Mouse (Mus musculus) stomach, embryonic 15.5 days (tissue): ENCODE data around the gene Ly9. TPM values are rescaled to one million over a fixed set of nuclear protein-coding genes. Genes with fewer than 3 reads are reported as not detected.

Experiments
- ATAC-seq: fragments of 200-750 bp; cut with Nextera tagmentation; 2 replicates; pipeline ENCODE4 v1.8.0; 2017; ENCODE audit warnings: low read depth, moderate number of reproducible peaks, moderate TSS enrichment; ENCODE audit not compliant: insufficient read depth, low FRiP score
- H3K27ac ChIP-seq: fragments of 300-500 bp; sonication (generic); 2 replicates; pipeline ENCODE4 v1.5.1; 2015; ENCODE audit warnings: mild to moderate bottlenecking, inconsistent platforms
- H3K27me3 ChIP-seq: fragments of 300-500 bp; sonication (generic); replicated peaks from 2 replicates; pipeline ENCODE4 v1.6.1; 2015; ENCODE audit warnings: inconsistent platforms
- H3K36me3 ChIP-seq: fragments of 300-500 bp; sonication (generic); 2 replicates; pipeline ENCODE4 v1.6.1; 2015; ENCODE audit warnings: inconsistent platforms
- H3K4me1 ChIP-seq: fragments of 300-500 bp; sonication (generic); 2 replicates; pipeline ENCODE4 v1.6.1; 2015; ENCODE audit warnings: inconsistent platforms
- H3K4me2 ChIP-seq: fragments of 300-500 bp; sonication (generic); 2 replicates; pipeline ENCODE4 v1.6.1; 2015; ENCODE audit warnings: mild to moderate bottlenecking, inconsistent platforms
- H3K4me3 ChIP-seq: fragments of 300-500 bp; sonication (generic); replicated peaks from 2 replicates; pipeline ENCODE4 v1.5.1; 2015; ENCODE audit warnings: inconsistent platforms
- H3K9ac ChIP-seq: fragments of 300-500 bp; sonication (generic); 2 replicates; pipeline ENCODE4 v1.6.1; 2015; ENCODE audit warnings: inconsistent platforms
- H3K9me3 ChIP-seq: fragments of 300-500 bp; sonication (generic); 2 replicates; pipeline ENCODE4 v1.6.1; 2016; ENCODE audit warnings: inconsistent platforms
- WGBS: fragments of 180-500 bp; shearing (Covaris S2); methylation state at CpG from one replicate; pipeline ENCODE4 v1.1.7; 2015; 5-methylcytosine and 5-hydroxymethylcytosine counted together
- polyA plus RNA-seq: library from polyadenylated mRNA; unstranded; fragments of >200 nt; fragmentation: Nextera tagmentation; extraction: Ambion mirVana; gene quantifications from 2 replicates; pipeline ENCODE4 v1.2.1, GENCODE M21; 2015

Gene Ly9
- polyA plus RNA-seq, 1 experiment from 2014 or later, result 0.76 TPM

GRCm38 (mm10) chr1:171629168-171629567 is 22.0 kb upstream of the Ly9 start:
- no peak overlapping the region for H3K27ac ChIP-seq
- H3K9ac ChIP-seq, result no peak overlapping the region
- WGBS, result 64% methylated on average over 6 of the region's 6 CpGs
- no peak overlapping the region for H3K4me2 ChIP-seq
- H3K4me3 ChIP-seq, result no peak overlapping the region
- no peaks in the 10 kb centered on the region for H3K9me3 ChIP-seq
- no peaks in the 10 kb centered on the region for H3K36me3 ChIP-seq
- ATAC-seq, result no peak
- H3K4me1 ChIP-seq, result no peaks in the 10 kb centered on the region
- no peaks in the 10 kb centered on the region for H3K27me3 ChIP-seq

- no peak overlapping the region for H3K27ac ChIP-seq
- 72% methylated on average over 3 of the region's 3 CpGs for WGBS
- no peak overlapping the region for H3K4me2 ChIP-seq
- no peak overlapping the region for H3K9ac ChIP-seq
- ATAC-seq, result no peak
- H3K36me3 ChIP-seq, result no peaks in the 10 kb centered on the region
- no peaks in the 10 kb centered on the region for H3K27me3 ChIP-seq
- H3K4me1 ChIP-seq, result no peaks in the 10 kb centered on the region
- H3K9me3 ChIP-seq, result no peaks in the 10 kb centered on the region
- H3K4me3 ChIP-seq, result no peak overlapping the region
Measured at GRCm38 (mm10) chr1:171627801-171628200, 20.6 kb upstream of the Ly9 start.

- WGBS, result 89% methylated on average over 6 of the region's 6 CpGs
- H3K4me2 ChIP-seq, result no peak overlapping the region
- no peak overlapping the region for H3K27ac ChIP-seq
- ATAC-seq, result no peak
- no peaks in the 10 kb centered on the region for H3K9me3 ChIP-seq
- no peak overlapping the region for H3K9ac ChIP-seq
- H3K4me1 ChIP-seq, result no peaks in the 10 kb centered on the region
- H3K36me3 ChIP-seq, result no peaks in the 10 kb centered on the region
- no peak overlapping the region for H3K4me3 ChIP-seq
- H3K27me3 ChIP-seq, result no peaks in the 10 kb centered on the region
Measured at GRCm38 (mm10) chr1:171620091-171620490, 12.9 kb upstream of the Ly9 start.

GRCm38 (mm10) chr1:171619645-171620044 is 12.4 kb upstream of the Ly9 start:
- no peak for ATAC-seq
- Histone ChIP-seq H3K4me3 (no peak overlapping the region), H3K27me3 (no peaks in the 10 kb centered on the region), H3K27ac (no peak overlapping the region), H3K9me3 (no peaks in the 10 kb centered on the region), H3K4me2 (no peak overlapping the region), H3K9ac (no peak overlapping the region), H3K36me3 (no peaks in the 10 kb centered on the region), H3K4me1 (no peaks in the 10 kb centered on the region)
- WGBS, result 86% methylated on average over 3 of the region's 3 CpGs

GRCm38 (mm10) chr1:171619001-171619400 is 11.8 kb upstream of the Ly9 start:
- no peaks in the 10 kb centered on the region for H3K4me1 ChIP-seq
- WGBS, result 76% methylated on average over 8 of the region's 8 CpGs
- H3K9ac ChIP-seq, result no peak overlapping the region
- no peaks in the 10 kb centered on the region for H3K36me3 ChIP-seq
- H3K4me2 ChIP-seq, result no peak overlapping the region
- H3K9me3 ChIP-seq, result no peaks in the 10 kb centered on the region
- no peak overlapping the region for H3K4me3 ChIP-seq
- no peak for ATAC-seq
- H3K27me3 ChIP-seq, result no peaks in the 10 kb centered on the region
- H3K27ac ChIP-seq, result no peak overlapping the region

- WGBS, result 77% methylated on average over 11 of the region's 11 CpGs
- no peak overlapping the region for H3K4me3 ChIP-seq
- ATAC-seq, result no peak
Measured at GRCm38 (mm10) chr1:171616881-171617515, 9.8 kb upstream of the Ly9 start.

GRCm38 (mm10) chr1:171613962-171614361 is 6.8 kb upstream of the Ly9 start:
- ATAC-seq, result no peak
- Histone ChIP-seq H3K27me3 (no peaks in the 10 kb centered on the region), H3K36me3 (no peaks in the 10 kb centered on the region), H3K4me2 (no peak overlapping the region), H3K4me3 (no peak overlapping the region), H3K27ac (no peak overlapping the region), H3K9ac (no peak overlapping the region), H3K9me3 (no peaks in the 10 kb centered on the region), H3K4me1 (no peaks in the 10 kb centered on the region)
- 25% methylated on average over 2 of the region's 2 CpGs for WGBS

More at GRCm38 (mm10) chr1:171616881-171617515, 9.8 kb upstream of the Ly9 start:
- H3K27me3 ChIP-seq, result no peaks in the 10 kb centered on the region
- no peak overlapping the region for H3K4me2 ChIP-seq
- H3K9ac ChIP-seq, result no peak overlapping the region
- H3K4me1 ChIP-seq, result no peaks in the 10 kb centered on the region
- no peak overlapping the region for H3K27ac ChIP-seq
- H3K9me3 ChIP-seq, result no peaks in the 10 kb centered on the region
- H3K36me3 ChIP-seq, result no peaks in the 10 kb centered on the region

GRCm38 (mm10) chr1:171610781-171611180 is 3.6 kb upstream of the Ly9 start:
- H3K9ac ChIP-seq, result no peak overlapping the region
- no peaks in the 10 kb centered on the region for H3K9me3 ChIP-seq
- H3K36me3 ChIP-seq, result no peaks in the 10 kb centered on the region
- 22% methylated on average over 1 of the region's 1 CpGs for WGBS
- H3K4me2 ChIP-seq, result no peak overlapping the region
- no peak overlapping the region for H3K4me3 ChIP-seq
- ATAC-seq, result no peak
- H3K27ac ChIP-seq, result no peak overlapping the region
- H3K27me3 ChIP-seq, result no peaks in the 10 kb centered on the region
- H3K4me1 ChIP-seq, result no peaks in the 10 kb centered on the region

- ATAC-seq, result no peak
- no peak overlapping the region for H3K27ac ChIP-seq
- no peak overlapping the region for H3K9ac ChIP-seq
- no peak overlapping the region for H3K4me2 ChIP-seq
- no peaks in the 10 kb centered on the region for H3K9me3 ChIP-seq
- H3K27me3 ChIP-seq, result no peaks in the 10 kb centered on the region
- 90% methylated on average over 2 of the region's 2 CpGs for WGBS
- H3K4me3 ChIP-seq, result no peak overlapping the region
- H3K36me3 ChIP-seq, result no peaks in the 10 kb centered on the region
- H3K4me1 ChIP-seq, result no peaks in the 10 kb centered on the region
Measured at GRCm38 (mm10) chr1:171610026-171610425, 2.8 kb upstream of the Ly9 start.

GRCm38 (mm10) chr1:171606656-171607055 is 554 bp downstream of the Ly9 start:
- no peak for ATAC-seq
- Histone ChIP-seq H3K27ac (no peak overlapping the region), H3K4me3 (no peak overlapping the region), H3K9me3 (no peaks in the 10 kb centered on the region), H3K4me2 (no peak overlapping the region), H3K36me3 (no peaks in the 10 kb centered on the region), H3K27me3 (no peaks in the 10 kb centered on the region), H3K9ac (no peak overlapping the region), H3K4me1 (no peaks in the 10 kb centered on the region)
- WGBS, result 61% methylated on average over 3 of the region's 3 CpGs

GRCm38 (mm10) chr1:171604686-171605085 is 2.5 kb downstream of the Ly9 start:
- H3K27ac ChIP-seq, result no peak overlapping the region
- no peak for ATAC-seq
- no peak overlapping the region for H3K4me2 ChIP-seq
- 77% methylated on average over 3 of the region's 3 CpGs for WGBS
- no peaks in the 10 kb centered on the region for H3K9me3 ChIP-seq
- no peaks in the 10 kb centered on the region for H3K4me1 ChIP-seq
- no peak overlapping the region for H3K4me3 ChIP-seq
- no peaks in the 10 kb centered on the region for H3K27me3 ChIP-seq
- no peak overlapping the region for H3K9ac ChIP-seq
- no peaks in the 10 kb centered on the region for H3K36me3 ChIP-seq

- no peak overlapping the region for H3K4me2 ChIP-seq
- H3K36me3 ChIP-seq, result no peaks in the 10 kb centered on the region
- ATAC-seq, result no peak
- H3K27me3 ChIP-seq, result no peaks in the 10 kb centered on the region
- no peak overlapping the region for H3K27ac ChIP-seq
- no peak overlapping the region for H3K4me3 ChIP-seq
- no peaks in the 10 kb centered on the region for H3K9me3 ChIP-seq
- WGBS, result 76% methylated on average over 2 of the region's 2 CpGs
- no peak overlapping the region for H3K9ac ChIP-seq
- H3K4me1 ChIP-seq, result no peaks in the 10 kb centered on the region
Measured at GRCm38 (mm10) chr1:171584584-171584983, 22.6 kb downstream of the Ly9 start.

GRCm38 (mm10) chr1:171577168-171577567 is 30.0 kb downstream of the Ly9 start:
- 84% methylated on average over 7 of the region's 7 CpGs for WGBS
- Histone ChIP-seq H3K4me2 (no peak overlapping the region), H3K27ac (no peak overlapping the region), H3K9ac (no peak overlapping the region), H3K36me3 (no peaks in the 10 kb centered on the region), H3K9me3 (no peaks in the 10 kb centered on the region), H3K27me3 (no peaks in the 10 kb centered on the region), H3K4me3 (no peak overlapping the region), H3K4me1 (no peaks in the 10 kb centered on the region)
- no peak for ATAC-seq
